Mouse (Mus musculus): Measurements from ENCODE around the gene Ntm.

Ntm gene

GRCm38 (mm10) chr9:29802990-29803737, 159.8 kb downstream of the Ntm start:
- DNase-seq (ENCODE audit: low spot score in 2 of 2) = no peak

GRCm38 (mm10) chr9:29802071-29802705, 160.8 kb downstream of the Ntm start:
- no peak for DNase-seq (ENCODE audit: low spot score in 2 of 2)

- DNase-seq (ENCODE audit: low spot score in 2 of 2) = no peak
Observed at GRCm38 (mm10) chr9:29796281-29796680, 166.7 kb downstream of the Ntm start.

- DNase-seq (ENCODE audit: low spot score in 2 of 2) = no peak
Observed at GRCm38 (mm10) chr9:29791199-29791915, 171.6 kb downstream of the Ntm start.

- no peak for DNase-seq (ENCODE audit: low spot score in 2 of 2)
Observed at GRCm38 (mm10) chr9:29790017-29790416, 172.9 kb downstream of the Ntm start.

GRCm38 (mm10) chr9:29788855-29789254, 174.1 kb downstream of the Ntm start:
- DNase-seq (ENCODE audit: low spot score in 2 of 2) = no peak

GRCm38 (mm10) chr9:29787408-29787807, 175.5 kb downstream of the Ntm start:
- DNase-seq (ENCODE audit: low spot score in 2 of 2) = no peak

- DNase-seq (ENCODE audit: low spot score in 2 of 2) = no peak
Observed at GRCm38 (mm10) chr9:29782697-29783096, 180.2 kb downstream of the Ntm start.

- DNase-seq (ENCODE audit: low spot score in 2 of 2) = no peak
Observed at GRCm38 (mm10) chr9:29779739-29780138, 183.2 kb downstream of the Ntm start.

GRCm38 (mm10) chr9:29776951-29777350, 186.0 kb downstream of the Ntm start:
- no peak for DNase-seq (ENCODE audit: low spot score in 2 of 2)

GRCm38 (mm10) chr9:29776542-29776941, 186.4 kb downstream of the Ntm start:
- no peak for DNase-seq (ENCODE audit: low spot score in 2 of 2)

- no peak for DNase-seq (ENCODE audit: low spot score in 2 of 2)
Observed at GRCm38 (mm10) chr9:29776030-29776429, 186.9 kb downstream of the Ntm start.

- no peak for DNase-seq (ENCODE audit: low spot score in 2 of 2)
Observed at GRCm38 (mm10) chr9:29772625-29773388, 190.1 kb downstream of the Ntm start.

GRCm38 (mm10) chr9:29771870-29772269, 191.1 kb downstream of the Ntm start:
- DNase-seq (ENCODE audit: low spot score in 2 of 2) = no peak

GRCm38 (mm10) chr9:29771071-29771785, 191.7 kb downstream of the Ntm start:
- no peak for DNase-seq (ENCODE audit: low spot score in 2 of 2)

- no peak for DNase-seq (ENCODE audit: low spot score in 2 of 2)
Observed at GRCm38 (mm10) chr9:29769361-29769760, 193.6 kb downstream of the Ntm start.

- no peak for DNase-seq (ENCODE audit: low spot score in 2 of 2)
Observed at GRCm38 (mm10) chr9:29765990-29766980, 196.7 kb downstream of the Ntm start.

- no peak for DNase-seq (ENCODE audit: low spot score in 2 of 2)
Observed at GRCm38 (mm10) chr9:29763338-29763737, 199.6 kb downstream of the Ntm start.

- no peak for DNase-seq (ENCODE audit: low spot score in 2 of 2)
Observed at GRCm38 (mm10) chr9:29761952-29762586, 200.9 kb downstream of the Ntm start.

GRCm38 (mm10) chr9:29761511-29761910, 201.4 kb downstream of the Ntm start:
- no peak for DNase-seq (ENCODE audit: low spot score in 2 of 2)

Measured in urinary bladder, adult 18-20 months (tissue).